Mouse (Mus musculus) layer of hippocampus, adult 9-11 months (tissue): Measurements from ENCODE around the gene St6galnac5.
"Not testable (repeated sequence)": the region's sequence is repeated elsewhere in the genome, so short reads cannot be mapped to it uniquely, and the experiment has no call there.

Experiments
- DNase-seq: peaks from one replicate; pipeline ENCODE4 v3.0.0; 2022

Gene St6galnac5

GRCm38 (mm10) chr3:152784353-152784752 lies 197.7 kb downstream of the St6galnac5 start:
- DNase-seq, result not testable (repeated sequence)

GRCm38 (mm10) chr3:152783792-152784191 lies 198.3 kb downstream of the St6galnac5 start:
- no peak for DNase-seq

- DNase-seq, result no peak
Measured at GRCm38 (mm10) chr3:152779819-152780218, 202.2 kb downstream of the St6galnac5 start.

GRCm38 (mm10) chr3:152776872-152777540 lies 205.0 kb downstream of the St6galnac5 start:
- DNase-seq, result no peak

GRCm38 (mm10) chr3:152776363-152776762 lies 205.7 kb downstream of the St6galnac5 start:
- DNase-seq, result no peak

- no peak for DNase-seq
Measured at GRCm38 (mm10) chr3:152770056-152770455, 212.0 kb downstream of the St6galnac5 start.

DNA sequence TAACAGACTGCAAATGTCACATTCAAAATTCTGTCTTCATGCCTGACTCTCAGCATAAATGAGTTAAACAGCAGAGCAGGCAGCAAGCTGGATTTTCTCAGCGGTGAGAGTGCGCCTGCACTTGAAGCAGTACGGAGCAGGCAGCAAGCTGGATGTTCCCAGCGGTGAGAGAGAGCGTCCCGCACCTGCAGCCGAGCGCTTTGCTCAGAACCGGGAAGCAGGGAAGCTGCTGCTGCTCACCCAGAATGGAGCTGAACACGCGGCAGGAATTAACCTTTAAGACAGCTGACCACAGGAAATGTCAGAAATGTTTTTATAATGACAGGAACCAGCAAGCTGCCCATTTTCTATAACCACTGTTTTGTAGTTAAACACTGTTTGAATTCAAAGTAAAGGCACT lies 214.6 kb downstream of the St6galnac5 start:
- DNase-seq, result no peak
